Mouse (Mus musculus) lung, postnatal 14 days (tissue): ENCODE measurements around the gene Olfr352.

Experiments
- DNase-seq: peaks from one replicate; pipeline ENCODE4 v3.0.0; 2021

The Olfr352 gene

GRCm38 (mm10) chr2:36868160-36868559 lies at the start of gene Olfr352:
Olfr352 (plus strand) TSS chr2:36868460.
- DNase-seq = no peak

- DNase-seq = no peak
Measured at GRCm38 (mm10) chr2:36846010-36846409, 22.2 kb upstream of the Olfr352 start, which contains the start of gene Olfr350. Olfr350 (plus strand) TSS chr2:36846310.

GRCm38 (mm10) chr2:36862560-36862959 lies 5.7 kb upstream of the Olfr352 start, which contains the start of gene Olfr351:
Olfr351 (minus strand) TSS chr2:36862660.
- no peak for DNase-seq

- DNase-seq = no peak
Measured at GRCm38 (mm10) chr2:36892836-36893235, 24.6 kb downstream of the Olfr352 start, which contains the start of gene Olfr353. Olfr353 (minus strand) TSS chr2:36892936.

- DNase-seq = no peak
Measured at GRCm38 (mm10) chr2:36897114-36897513, 28.9 kb downstream of the Olfr352 start.

GRCm38 (mm10) chr2:36905380-36905779 lies 37.1 kb downstream of the Olfr352 start, which contains the start of gene Olfr354:
Olfr354 (plus strand) TSS chr2:36905680.
- no peak for DNase-seq
